Mouse (Mus musculus) liver, embryonic 14.5 days (tissue): ENCODE measurements around the gene Tom1l1. TPM values are rescaled to one million over a fixed set of nuclear protein-coding genes. Genes with fewer than 3 reads are reported as not detected.
A peak's percentile ranks its signal among the peaks of the same experiment; 100 is the strongest.

Experiments used
- ATAC-seq: fragments of 200-750 bp; cut with Nextera tagmentation; 2 replicates; pipeline ENCODE4 v1.8.0; 2017; ENCODE audit warnings: moderate number of reproducible peaks, mild to moderate bottlenecking, moderate library complexity; ENCODE audit not compliant: insufficient read depth
- DNase-seq, 3 experiments: peaks; one replicate each; pipeline ENCODE4 v3.0.0-alpha.2; 2012 to 2013; ENCODE audit warnings: low read depth in 3 of 3, low spot score in 3 of 3
- H3K27ac ChIP-seq: fragments of 300-500 bp; sonication (generic); 2 replicates; pipeline ENCODE4 v1.5.1; 2014; ENCODE audit warnings: moderate library complexity, mild to moderate bottlenecking, control low read depth, inconsistent platforms
- H3K27me3 ChIP-seq: fragments of 300-500 bp; sonication (generic); 2 replicates; pipeline ENCODE4 v1.6.1; 2014; ENCODE audit warnings: mild to moderate bottlenecking, low read length, moderate library complexity; ENCODE audit not compliant: control insufficient read depth, insufficient read depth
- H3K36me3 ChIP-seq: fragments of 300-500 bp; sonication (generic); replicated peaks from 2 replicates; pipeline ENCODE4 v1.6.1; 2014; ENCODE audit warnings: low read depth; ENCODE audit not compliant: control insufficient read depth, insufficient read depth
- H3K4me1 ChIP-seq, 2 experiments: fragments of 200-500 bp in 1 of 2; fragments of 300-500 bp in 1 of 2; sonication (generic) in 1 of 2; replicated peaks; 2 replicates each; pipeline ENCODE4 v1.6.1; 2012 to 2014; ENCODE audit warnings: antibody characterized with exemption in 1 of 2, inconsistent platforms in 1 of 2, low read length in 1 of 2; ENCODE audit not compliant: control insufficient read depth in 2 of 2, insufficient read depth in 2 of 2
- H3K4me2 ChIP-seq: fragments of 300-500 bp; sonication (generic); 2 replicates; pipeline ENCODE4 v1.6.1; 2014; ENCODE audit warnings: low read depth, mild to moderate bottlenecking, control low read depth, moderate library complexity
- H3K4me3 ChIP-seq, 2 experiments: fragments of 200-500 bp in 1 of 2; fragments of 300-500 bp in 1 of 2; sonication (generic) in 1 of 2; 2 replicates each; pipeline ENCODE4 v1.5.1; 2012 to 2014; ENCODE audit warnings: low read depth in 2 of 2, low read length in 2 of 2, mild to moderate bottlenecking in 2 of 2, control low read depth in 1 of 2, inconsistent platforms in 1 of 2, moderate library complexity in 1 of 2; ENCODE audit not compliant: insufficient read depth in 1 of 2
- H3K9ac ChIP-seq: fragments of 300-500 bp; sonication (generic); replicated peaks from 2 replicates; pipeline ENCODE4 v1.6.1; 2014; ENCODE audit warnings: mild to moderate bottlenecking, control low read depth, moderate library complexity
- H3K9me3 ChIP-seq: fragments of 300-500 bp; sonication (generic); 2 replicates; pipeline ENCODE4 v1.6.1; 2016; ENCODE audit warnings: low read length, mixed read lengths; ENCODE audit not compliant: control insufficient read depth
- CTCF ChIP-seq: IDR thresholded peaks from 2 replicates; pipeline ENCODE4 v1.5.1; 2016; ENCODE audit warnings: antibody characterized with exemption, low read depth, control low read depth
- EP300 ChIP-seq: IDR thresholded peaks from 2 replicates; pipeline ENCODE4 v1.6.1; 2016; ENCODE audit warnings: antibody characterized with exemption, low read depth
- WGBS: fragments of 180-500 bp; shearing (Covaris S2); extraction: QIAGEN DNeasy Blood & Tissue Kit; methylation state at CpG from one replicate; pipeline ENCODE4 v1.1.7; 2014; ENCODE audit not compliant: insufficient replicate concordance; 5-methylcytosine and 5-hydroxymethylcytosine counted together
- polyA plus RNA-seq, 2 experiments: library from polyadenylated mRNA; depleted of rRNA in 1 of 2; stranded (reverse) in 1 of 2; unstranded in 1 of 2; fragments of >200 nt; fragmentation: Nextera tagmentation in 1 of 2; extraction: Ambion mirVana in 1 of 2; gene quantifications; 2 replicates each; pipeline versions ENCODE4 v1.2.1 to v1.2.3; 2012 to 2014

Tom1l1 gene
- polyA plus RNA-seq, 2 experiments: 26.6 to 60.6 TPM

DNA sequence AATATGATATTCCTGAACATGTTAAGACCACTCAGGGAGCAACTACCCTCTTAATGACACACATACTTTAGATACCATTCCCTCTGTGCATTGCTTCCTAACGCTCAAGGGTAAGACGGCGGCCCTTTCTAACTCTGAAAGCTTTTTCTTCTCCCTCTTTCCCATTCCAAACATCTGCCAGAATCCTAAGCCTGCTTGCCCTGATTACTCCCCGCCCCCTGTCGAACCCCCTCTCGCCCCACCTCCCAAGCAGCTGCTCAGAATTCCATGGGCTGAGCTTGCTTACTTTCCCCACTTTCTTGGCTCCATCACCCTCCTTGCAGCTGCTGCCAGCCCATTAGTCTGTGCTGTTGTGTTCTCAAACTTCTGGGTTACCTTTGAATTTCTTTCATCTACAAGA, 23.0 kb downstream of the Tom1l1 start:
- peaks cover 55 to 57% of the 10 kb centered on the region in 2 experiments for H3K4me1 ChIP-seq
- no peaks in the 10 kb centered on the region for H3K9me3 ChIP-seq
- ATAC-seq: no peak
- H3K36me3 ChIP-seq: peaks cover 46% of the 10 kb centered on the region
- peak overlapping the region; percentile 67 for H3K9ac ChIP-seq
- DNase-seq: no peak
- no peak overlapping the region; a peak in 1 of 4 replicates for H3K4me3 ChIP-seq
- WGBS: 40% methylated on average over 6 of the region's 6 CpGs
- H3K4me2 ChIP-seq: peak overlapping the region; percentile 58
- no peak for TF ChIP-seq CTCF
- TF ChIP-seq EP300: no peak
- H3K27ac ChIP-seq: peak overlapping the region; percentile 92
- no peaks in the 10 kb centered on the region for H3K27me3 ChIP-seq

DNA sequence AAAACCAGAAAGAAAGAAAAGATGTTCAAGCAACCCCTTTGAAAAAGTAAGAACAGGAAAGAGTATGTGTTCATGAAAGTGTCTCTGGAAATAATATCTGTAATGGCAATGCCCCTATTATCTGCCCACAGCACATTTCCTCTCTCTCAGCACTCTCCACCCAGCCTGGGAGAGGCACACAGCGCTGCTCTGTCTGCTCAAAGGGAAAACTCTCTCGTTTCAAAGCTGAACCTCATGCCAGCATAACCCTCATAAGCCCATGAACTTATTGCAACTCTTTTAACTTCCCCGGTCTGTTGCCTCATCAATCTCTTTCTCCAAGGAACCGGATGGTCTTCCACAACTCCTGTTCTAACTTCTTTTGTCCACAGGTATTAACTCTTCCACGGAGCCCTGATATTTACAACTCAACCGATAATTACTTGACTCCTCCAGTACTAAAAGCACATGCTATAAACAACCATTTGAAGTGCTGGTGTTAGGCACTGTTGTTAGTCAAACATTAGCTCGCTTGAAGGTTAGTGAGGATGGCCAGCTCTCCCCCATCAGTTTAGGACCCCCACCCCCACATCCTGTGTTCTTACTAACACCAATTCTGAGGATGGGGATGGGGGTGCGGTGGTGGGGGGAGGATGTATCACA, 23.7 kb downstream of the Tom1l1 start:
- Histone ChIP-seq H3K4me1 (peaks cover 55 to 57% of the 10 kb centered on the region in 2 experiments), H3K27me3 (no peaks in the 10 kb centered on the region), H3K9me3 (no peaks in the 10 kb centered on the region), H3K4me2 (peak overlapping the region; percentile 58), H3K36me3 (peaks cover 46% of the 10 kb centered on the region), H3K27ac (peak overlapping the region; percentile 92), H3K9ac (peak overlapping the region; percentile 67), H3K4me3 (peak overlapping the region; percentile 24 to 41; a peak in 3 of 4 replicates)
- WGBS: 8% methylated on average over 8 of the region's 8 CpGs
- peak; percentile 84 for ATAC-seq
- no peak for TF ChIP-seq CTCF
- TF ChIP-seq EP300: peak; percentile 90
- DNase-seq: peak; percentile 81 to 87 (median 87)

DNA sequence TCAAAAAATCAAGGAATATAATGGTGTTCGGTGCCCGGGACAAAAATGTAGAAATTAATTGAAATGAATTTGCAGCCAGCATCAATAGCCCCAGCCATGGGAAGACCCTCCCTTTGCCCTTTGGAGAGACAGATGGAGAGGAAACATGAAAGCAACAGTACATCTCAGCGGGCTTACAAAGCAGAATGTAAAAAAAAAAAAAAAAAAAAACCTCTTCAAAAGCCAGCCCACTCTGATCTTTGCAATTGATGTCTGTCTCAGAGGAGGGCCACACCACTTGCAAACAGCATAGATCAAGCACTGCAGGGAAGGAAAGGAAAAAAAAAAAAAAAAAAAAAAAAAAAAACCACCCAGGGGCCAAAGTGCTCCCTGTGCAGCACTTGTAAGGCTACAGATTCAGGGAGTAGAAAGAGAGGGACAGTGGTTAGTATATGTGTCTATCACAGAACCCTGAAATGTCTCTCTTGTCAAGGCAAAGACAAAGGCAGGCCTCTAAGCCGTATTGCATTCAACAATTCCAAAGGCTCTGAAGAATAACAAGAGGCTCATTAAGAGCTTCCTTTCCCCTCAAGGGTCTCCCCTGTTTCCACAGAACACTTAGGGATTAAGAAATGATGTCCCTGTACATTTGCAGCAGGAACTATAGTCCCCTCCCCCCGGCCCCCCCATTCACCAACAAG, 24.4 kb downstream of the Tom1l1 start:
- peak; percentile 32; the same call in 1 of the 2 replicates for ATAC-seq
- peak overlapping the region; percentile 67 for H3K9ac ChIP-seq
- peak overlapping the region; percentile 92 for H3K27ac ChIP-seq
- peak overlapping the region; percentile 58 for H3K4me2 ChIP-seq
- TF ChIP-seq CTCF (no peak), EP300 (no peak)
- H3K27me3 ChIP-seq: no peaks in the 10 kb centered on the region
- no peaks in the 10 kb centered on the region for H3K9me3 ChIP-seq
- H3K36me3 ChIP-seq: peaks cover 45% of the 10 kb centered on the region
- peak overlapping the region in 1 of 2 experiments; percentile 41; a peak in 2 of 4 replicates for H3K4me3 ChIP-seq
- WGBS: 23% methylated on average over 5 of the region's 5 CpGs
- H3K4me1 ChIP-seq: peaks cover 55 to 57% of the 10 kb centered on the region in 2 experiments
- no peak for DNase-seq

DNA sequence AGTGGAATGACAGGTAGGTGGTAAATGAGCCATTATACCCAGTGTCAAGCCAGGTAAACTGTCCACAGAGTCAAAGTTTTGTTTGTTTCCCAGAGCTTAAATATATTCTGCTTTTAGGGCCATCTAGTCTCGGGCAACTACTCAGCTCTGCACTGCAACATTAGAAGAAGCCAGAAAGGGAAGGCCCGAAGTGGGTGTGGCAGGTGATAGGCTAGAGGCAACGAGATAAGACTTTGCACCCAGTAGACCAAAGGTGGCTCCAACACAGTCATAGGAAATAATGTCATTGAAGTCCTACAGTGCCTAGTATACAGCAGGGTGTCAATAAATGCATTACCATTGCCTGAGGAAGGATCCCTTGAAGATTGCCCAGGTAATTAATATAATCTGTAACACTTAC, 25.1 kb downstream of the Tom1l1 start:
- peak overlapping the region; percentile 92 for H3K27ac ChIP-seq
- H3K27me3 ChIP-seq: no peaks in the 10 kb centered on the region
- WGBS: 4% methylated on average over 3 of the region's 3 CpGs
- no peaks in the 10 kb centered on the region for H3K9me3 ChIP-seq
- peak; percentile 60 for ATAC-seq
- peaks cover 38% of the 10 kb centered on the region for H3K36me3 ChIP-seq
- H3K9ac ChIP-seq: peak overlapping the region; percentile 19
- DNase-seq: peak; percentile 76 to 80 (median 78)
- H3K4me3 ChIP-seq: peak overlapping the region; percentile 3 to 29; a peak in 3 of 4 replicates
- H3K4me1 ChIP-seq: peaks cover 54 to 56% of the 10 kb centered on the region in 2 experiments
- H3K4me2 ChIP-seq: peak overlapping the region; percentile 58
- TF ChIP-seq CTCF (no peak), EP300 (peak; percentile 65)

DNA sequence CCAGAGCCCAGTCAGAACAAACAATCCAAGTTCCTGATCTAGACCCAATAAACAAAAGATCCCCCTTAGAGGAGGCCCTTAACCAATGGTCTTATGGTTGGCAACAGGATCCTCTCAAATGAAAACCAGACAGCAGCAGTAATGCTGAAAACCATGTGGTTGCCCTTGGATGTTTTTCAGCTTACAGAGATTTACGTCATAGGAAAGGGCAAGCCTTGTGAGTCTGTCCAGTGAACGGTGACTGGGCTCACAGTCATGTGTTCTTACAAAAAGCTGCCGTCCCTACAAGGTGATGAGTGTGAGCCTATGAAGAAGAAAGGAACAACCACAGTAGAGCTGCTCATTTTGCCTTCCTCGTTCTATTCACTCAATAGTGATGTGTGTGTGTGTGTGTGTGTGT, 27.5 kb downstream of the Tom1l1 start:
- Histone ChIP-seq H3K36me3 (peaks cover 58% of the 10 kb centered on the region), H3K9me3 (no peaks in the 10 kb centered on the region), H3K4me3 (no peak overlapping the region), H3K27me3 (no peaks in the 10 kb centered on the region), H3K4me1 (peaks cover 36 to 38% of the 10 kb centered on the region in 2 experiments), H3K27ac (no peak overlapping the region), H3K9ac (no peak overlapping the region), H3K4me2 (no peak overlapping the region)
- WGBS: 89% methylated on average over 4 of the region's 4 CpGs
- DNase-seq: no peak
- no peak for TF ChIP-seq EP300
- TF ChIP-seq CTCF: no peak
- ATAC-seq: no peak
